Mouse (Mus musculus) urinary bladder, postnatal 25 days (tissue): ENCODE results near the gene 1700024G13Rik.
"Not testable (repeated sequence)": the region's sequence is repeated elsewhere in the genome, so short reads cannot be mapped to it uniquely, and the experiment has no call there.

ENCODE experiments used
- DNase-seq: peaks from one replicate; pipeline ENCODE4 v3.0.0; 2022; ENCODE audit warnings: low spot score

Gene 1700024G13Rik

GRCm38 (mm10) chr14:32388196-32388595 lies at the start of gene 1700024G13Rik:
TSS of gene 1700024G13Rik (minus strand) at chr14:32388391.
- DNase-seq = no peak

GRCm38 (mm10) chr14:32437352-32437793 lies 49.2 kb upstream of the 1700024G13Rik start:
- DNase-seq = no peak

- DNase-seq = no peak
These were observed 40.9 kb upstream of the 1700024G13Rik start for GRCm38 (mm10) chr14:32429030-32429602.

- DNase-seq = no peak
These were observed 35.8 kb upstream of the 1700024G13Rik start for GRCm38 (mm10) chr14:32423946-32424345.

- DNase-seq = no peak
These were observed 30.6 kb upstream of the 1700024G13Rik start for GRCm38 (mm10) chr14:32418747-32419146.

- DNase-seq = no peak
These were observed 23.9 kb upstream of the 1700024G13Rik start for GRCm38 (mm10) chr14:32412075-32412474.

GRCm38 (mm10) chr14:32410084-32410483 lies 21.9 kb upstream of the 1700024G13Rik start:
- no peak for DNase-seq

- DNase-seq = not testable (repeated sequence)
These were observed 17.2 kb upstream of the 1700024G13Rik start for GRCm38 (mm10) chr14:32405399-32405798.

- DNase-seq = no peak
These were observed 6.6 kb downstream of the 1700024G13Rik start for GRCm38 (mm10) chr14:32381619-32382018.

GRCm38 (mm10) chr14:32381066-32381465 lies 7.1 kb downstream of the 1700024G13Rik start:
- no peak for DNase-seq

- no peak for DNase-seq
These were observed 8.1 kb downstream of the 1700024G13Rik start for GRCm38 (mm10) chr14:32380099-32380480.

GRCm38 (mm10) chr14:32379395-32380098 lies 8.6 kb downstream of the 1700024G13Rik start:
- no peak for DNase-seq

- no peak for DNase-seq
These were observed 15.7 kb downstream of the 1700024G13Rik start for GRCm38 (mm10) chr14:32372510-32372909.

- no peak for DNase-seq
These were observed 18.4 kb downstream of the 1700024G13Rik start for GRCm38 (mm10) chr14:32369756-32370155.

GRCm38 (mm10) chr14:32364359-32364758 lies 23.8 kb downstream of the 1700024G13Rik start:
- no peak for DNase-seq

GRCm38 (mm10) chr14:32351181-32351920 lies 36.8 kb downstream of the 1700024G13Rik start:
- DNase-seq = not testable (repeated sequence)

- no peak for DNase-seq
These were observed 40.9 kb downstream of the 1700024G13Rik start for GRCm38 (mm10) chr14:32347307-32347706.

GRCm38 (mm10) chr14:32344694-32345093 lies 43.5 kb downstream of the 1700024G13Rik start:
- no peak for DNase-seq

GRCm38 (mm10) chr14:32344176-32344575 lies 44.0 kb downstream of the 1700024G13Rik start:
- DNase-seq = no peak

- no peak for DNase-seq
These were observed 46.4 kb downstream of the 1700024G13Rik start for GRCm38 (mm10) chr14:32341823-32342222.

- no peak for DNase-seq
These were observed 51.6 kb downstream of the 1700024G13Rik start for GRCm38 (mm10) chr14:32336547-32336946.

- DNase-seq = no peak
These were observed 52.2 kb downstream of the 1700024G13Rik start for GRCm38 (mm10) chr14:32336021-32336420.
